Mouse (Mus musculus): Measurements from ENCODE around the gene Col4a1.

Gene Col4a1

GRCm38 (mm10) chr8:11277602-11278051 is 35.0 kb downstream of the Col4a1 start:
- peaks cover 83% of the 10 kb centered on the region for H3K27me3 ChIP-seq (ENCODE audit: insufficient read depth, low read length)
- no peak overlapping the region for H3K4me3 ChIP-seq (replicated peaks; ENCODE audit: low read length)
- TF ChIP-seq NANOG (IDR thresholded peaks at IDR 0.05; ENCODE audit: borderline replicate concordance, low read length) (no peak), CTCF (conservative IDR thresholded peaks at IDR 0.05; ENCODE audit: low read length) (no peak), POU5F1 (IDR thresholded peaks at IDR 0.05; ENCODE audit: borderline replicate concordance, low read length) (no peak)
- no peaks in the 10 kb centered on the region for H3K36me3 ChIP-seq (ENCODE audit: insufficient read depth, low read length)
- peaks cover 24% of the 10 kb centered on the region for H3K4me1 ChIP-seq (replicated peaks; ENCODE audit: low read depth, low read length)
- no peaks in the 10 kb centered on the region for H3K9me3 ChIP-seq (ENCODE audit: low read length)

GRCm38 (mm10) chr8:11276286-11276685 is 36.3 kb downstream of the Col4a1 start:
- Histone ChIP-seq H3K36me3 (ENCODE audit: insufficient read depth, low read length) (no peaks in the 10 kb centered on the region), H3K4me1 (replicated peaks; ENCODE audit: low read depth, low read length) (peaks cover 24% of the 10 kb centered on the region), H3K27me3 (ENCODE audit: insufficient read depth, low read length) (peaks cover 79% of the 10 kb centered on the region), H3K4me3 (replicated peaks; ENCODE audit: low read length) (no peak overlapping the region), H3K9me3 (ENCODE audit: low read length) (no peaks in the 10 kb centered on the region)
- no peak for TF ChIP-seq POU5F1 (IDR thresholded peaks at IDR 0.05; ENCODE audit: borderline replicate concordance, low read length)
- no peak for TF ChIP-seq NANOG (IDR thresholded peaks at IDR 0.05; ENCODE audit: borderline replicate concordance, low read length)
- no peak for TF ChIP-seq CTCF (conservative IDR thresholded peaks at IDR 0.05; ENCODE audit: low read length)

- Histone ChIP-seq H3K4me1 (replicated peaks; ENCODE audit: low read depth, low read length) (peaks cover 17% of the 10 kb centered on the region), H3K27me3 (ENCODE audit: insufficient read depth, low read length) (peaks cover 70% of the 10 kb centered on the region), H3K36me3 (ENCODE audit: insufficient read depth, low read length) (no peaks in the 10 kb centered on the region), H3K4me3 (replicated peaks; ENCODE audit: low read length) (no peak overlapping the region), H3K9me3 (ENCODE audit: low read length) (no peaks in the 10 kb centered on the region)
- TF ChIP-seq CTCF (conservative IDR thresholded peaks at IDR 0.05; ENCODE audit: low read length), result no peak
- TF ChIP-seq POU5F1 (IDR thresholded peaks at IDR 0.05; ENCODE audit: borderline replicate concordance, low read length), result no peak
- no peak for TF ChIP-seq NANOG (IDR thresholded peaks at IDR 0.05; ENCODE audit: borderline replicate concordance, low read length)
Observed at GRCm38 (mm10) chr8:11274415-11274814, 38.2 kb downstream of the Col4a1 start.

GRCm38 (mm10) chr8:11273506-11274158 is 39.0 kb downstream of the Col4a1 start:
- Histone ChIP-seq H3K4me3 (replicated peaks; ENCODE audit: low read length) (no peak overlapping the region), H3K9me3 (ENCODE audit: low read length) (no peaks in the 10 kb centered on the region), H3K36me3 (ENCODE audit: insufficient read depth, low read length) (no peaks in the 10 kb centered on the region), H3K27me3 (ENCODE audit: insufficient read depth, low read length) (peaks cover 65% of the 10 kb centered on the region), H3K4me1 (replicated peaks; ENCODE audit: low read depth, low read length) (peaks cover 9% of the 10 kb centered on the region)
- TF ChIP-seq NANOG (IDR thresholded peaks at IDR 0.05; ENCODE audit: borderline replicate concordance, low read length) (no peak), POU5F1 (IDR thresholded peaks at IDR 0.05; ENCODE audit: borderline replicate concordance, low read length) (no peak), CTCF (conservative IDR thresholded peaks at IDR 0.05; ENCODE audit: low read length) (no peak)

- TF ChIP-seq CTCF (conservative IDR thresholded peaks at IDR 0.05; ENCODE audit: low read length) (no peak), NANOG (IDR thresholded peaks at IDR 0.05; ENCODE audit: borderline replicate concordance, low read length) (no peak)
- no peaks in the 10 kb centered on the region for H3K4me1 ChIP-seq (replicated peaks; ENCODE audit: low read depth, low read length)
- H3K27me3 ChIP-seq (ENCODE audit: insufficient read depth, low read length), result peaks cover 55% of the 10 kb centered on the region
- H3K9me3 ChIP-seq (ENCODE audit: low read length), result no peaks in the 10 kb centered on the region
- no peaks in the 10 kb centered on the region for H3K36me3 ChIP-seq (ENCODE audit: insufficient read depth, low read length)
- no peak overlapping the region for H3K4me3 ChIP-seq (replicated peaks; ENCODE audit: low read length)
Observed at GRCm38 (mm10) chr8:11272205-11272604, 40.4 kb downstream of the Col4a1 start.

GRCm38 (mm10) chr8:11270826-11271225 is 41.8 kb downstream of the Col4a1 start:
- Histone ChIP-seq H3K4me3 (replicated peaks; ENCODE audit: low read length) (no peak overlapping the region), H3K4me1 (replicated peaks; ENCODE audit: low read depth, low read length) (peaks cover 7% of the 10 kb centered on the region; the same call in 1 of the 2 replicates), H3K36me3 (ENCODE audit: insufficient read depth, low read length) (no peaks in the 10 kb centered on the region), H3K9me3 (ENCODE audit: low read length) (no peaks in the 10 kb centered on the region), H3K27me3 (ENCODE audit: insufficient read depth, low read length) (peaks cover 48% of the 10 kb centered on the region)
- TF ChIP-seq POU5F1 (IDR thresholded peaks at IDR 0.05; ENCODE audit: borderline replicate concordance, low read length) (no peak), CTCF (conservative IDR thresholded peaks at IDR 0.05; ENCODE audit: low read length) (no peak), NANOG (IDR thresholded peaks at IDR 0.05; ENCODE audit: borderline replicate concordance, low read length) (no peak)

GRCm38 (mm10) chr8:11268753-11269152 is 43.9 kb downstream of the Col4a1 start:
- no peak overlapping the region for H3K4me3 ChIP-seq (replicated peaks; ENCODE audit: low read length)
- no peaks in the 10 kb centered on the region for H3K36me3 ChIP-seq (ENCODE audit: insufficient read depth, low read length)
- peaks cover 34% of the 10 kb centered on the region for H3K27me3 ChIP-seq (ENCODE audit: insufficient read depth, low read length)
- peaks cover 7% of the 10 kb centered on the region; the same call in 1 of the 2 replicates for H3K4me1 ChIP-seq (replicated peaks; ENCODE audit: low read depth, low read length)
- TF ChIP-seq CTCF (conservative IDR thresholded peaks at IDR 0.05; ENCODE audit: low read length) (no peak), NANOG (IDR thresholded peaks at IDR 0.05; ENCODE audit: borderline replicate concordance, low read length) (no peak), POU5F1 (IDR thresholded peaks at IDR 0.05; ENCODE audit: borderline replicate concordance, low read length) (no peak)
- 0 out of 2 replicates have a peak, but pooled peaks cover 4% of the 10 kb centered on the region for H3K9me3 ChIP-seq (ENCODE audit: low read length)

GRCm38 (mm10) chr8:11266471-11266870 is 46.2 kb downstream of the Col4a1 start:
- Histone ChIP-seq H3K27me3 (ENCODE audit: insufficient read depth, low read length) (peaks cover 26% of the 10 kb centered on the region), H3K36me3 (ENCODE audit: insufficient read depth, low read length) (no peaks in the 10 kb centered on the region), H3K4me3 (replicated peaks; ENCODE audit: low read length) (no peak overlapping the region), H3K4me1 (replicated peaks; ENCODE audit: low read depth, low read length) (peaks cover 7% of the 10 kb centered on the region; the same call in 1 of the 2 replicates), H3K9me3 (ENCODE audit: low read length) (0 out of 2 replicates have a peak, but pooled peaks cover 4% of the 10 kb centered on the region)
- TF ChIP-seq POU5F1 (IDR thresholded peaks at IDR 0.05; ENCODE audit: borderline replicate concordance, low read length), result no peak
- TF ChIP-seq NANOG (IDR thresholded peaks at IDR 0.05; ENCODE audit: borderline replicate concordance, low read length), result no peak
- TF ChIP-seq CTCF (conservative IDR thresholded peaks at IDR 0.05; ENCODE audit: low read length), result no peak

Measured in E14TG2a.4 (cell line).